Mouse (Mus musculus) heart, embryonic 11.5 days (tissue): ENCODE results near the gene Gpx7. TPM values are rescaled to one million over a fixed set of nuclear protein-coding genes. Genes with fewer than 3 reads are reported as not detected.

Experiments used
- ATAC-seq: fragments of 200-750 bp; cut with Nextera tagmentation; replicated peaks from 2 replicates; pipeline ENCODE4 v1.8.0; 2017; ENCODE audit warnings: moderate library complexity; ENCODE audit not compliant: insufficient number of reproducible peaks, low FRiP score, low TSS enrichment
- H3K27ac ChIP-seq: fragments of 300-500 bp; sonication (generic); 2 replicates; pipeline ENCODE4 v1.5.1; 2014; ENCODE audit warnings: mild to moderate bottlenecking, low read depth, low read length
- H3K27me3 ChIP-seq: fragments of 300-500 bp; sonication (generic); 2 replicates; pipeline ENCODE4 v1.6.1; 2014; ENCODE audit warnings: mild to moderate bottlenecking, low read length, mixed read lengths; ENCODE audit not compliant: control insufficient read depth, insufficient read depth
- H3K36me3 ChIP-seq: fragments of 300-500 bp; sonication (generic); 2 replicates; pipeline ENCODE4 v1.6.1; 2014; ENCODE audit warnings: mild to moderate bottlenecking, low read length, moderate library complexity, mixed read lengths; ENCODE audit not compliant: control insufficient read depth, insufficient read depth
- H3K4me1 ChIP-seq: fragments of 300-500 bp; sonication (generic); 2 replicates; pipeline ENCODE4 v1.6.1; 2014; ENCODE audit warnings: low read length; ENCODE audit not compliant: control insufficient read depth, insufficient read depth
- H3K4me2 ChIP-seq: fragments of 300-500 bp; sonication (generic); 2 replicates; pipeline ENCODE4 v1.6.1; 2014; ENCODE audit warnings: mild to moderate bottlenecking, moderate library complexity
- H3K4me3 ChIP-seq: fragments of 300-500 bp; sonication (generic); 2 replicates; pipeline ENCODE4 v1.5.1; 2014; ENCODE audit warnings: low read depth, low read length
- H3K9ac ChIP-seq: fragments of 300-500 bp; sonication (generic); 2 replicates; pipeline ENCODE4 v1.6.1; 2014; ENCODE audit warnings: mild to moderate bottlenecking, low read depth, low read length, moderate library complexity
- H3K9me3 ChIP-seq: fragments of 300-500 bp; sonication (generic); replicated peaks from 2 replicates; pipeline ENCODE4 v1.6.1; 2016; ENCODE audit warnings: low read length; ENCODE audit not compliant: control insufficient read depth
- WGBS: fragments of 180-500 bp; shearing (Covaris S2); extraction: QIAGEN DNeasy Blood & Tissue Kit; methylation state at CpG from one replicate; pipeline ENCODE4 v1.1.7; 2014; ENCODE audit not compliant: insufficient replicate concordance; 5-methylcytosine and 5-hydroxymethylcytosine counted together
- polyA plus RNA-seq: library from polyadenylated mRNA; unstranded; fragments of >200 nt; fragmentation: Nextera tagmentation; extraction: Ambion mirVana; gene quantifications from 2 replicates; pipeline ENCODE4 v1.2.1, GENCODE M21; 2014

Gpx7 gene
- polyA plus RNA-seq, 1 experiment from 2014 or later = 60.8 TPM

DNA sequence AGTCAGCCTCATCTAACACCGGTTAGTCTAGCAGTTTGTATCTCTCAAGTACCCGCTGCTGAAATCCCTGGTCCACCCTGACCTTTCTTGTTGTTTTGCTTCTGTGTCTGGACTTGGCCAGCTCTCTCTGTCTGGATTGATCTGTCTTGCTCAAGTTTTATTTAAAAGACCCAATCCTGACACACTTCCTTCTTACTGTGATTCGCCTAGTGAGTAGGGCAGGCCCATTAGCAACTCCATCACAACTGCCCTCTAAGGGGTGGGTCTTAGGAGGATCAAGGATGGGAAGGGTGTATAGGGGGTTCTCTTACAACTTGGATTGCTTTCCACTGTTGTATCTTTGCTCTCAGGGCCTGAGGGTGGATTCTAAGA, 1.0 kb downstream of the Gpx7 start:
- Histone ChIP-seq H3K27me3 (no peaks in the 10 kb centered on the region), H3K9me3 (no peaks in the 10 kb centered on the region), H3K27ac (peak overlapping the region; percentile 79), H3K9ac (peak overlapping the region; percentile 85), H3K36me3 (no peaks in the 10 kb centered on the region), H3K4me3 (peak overlapping the region; percentile 47), H3K4me1 (peaks cover 8% of the 10 kb centered on the region), H3K4me2 (peak overlapping the region; percentile 80)
- ATAC-seq = peak; percentile 35; the same call in 1 of the 2 replicates
- WGBS = 53% methylated on average over 3 of the region's 3 CpGs

DNA sequence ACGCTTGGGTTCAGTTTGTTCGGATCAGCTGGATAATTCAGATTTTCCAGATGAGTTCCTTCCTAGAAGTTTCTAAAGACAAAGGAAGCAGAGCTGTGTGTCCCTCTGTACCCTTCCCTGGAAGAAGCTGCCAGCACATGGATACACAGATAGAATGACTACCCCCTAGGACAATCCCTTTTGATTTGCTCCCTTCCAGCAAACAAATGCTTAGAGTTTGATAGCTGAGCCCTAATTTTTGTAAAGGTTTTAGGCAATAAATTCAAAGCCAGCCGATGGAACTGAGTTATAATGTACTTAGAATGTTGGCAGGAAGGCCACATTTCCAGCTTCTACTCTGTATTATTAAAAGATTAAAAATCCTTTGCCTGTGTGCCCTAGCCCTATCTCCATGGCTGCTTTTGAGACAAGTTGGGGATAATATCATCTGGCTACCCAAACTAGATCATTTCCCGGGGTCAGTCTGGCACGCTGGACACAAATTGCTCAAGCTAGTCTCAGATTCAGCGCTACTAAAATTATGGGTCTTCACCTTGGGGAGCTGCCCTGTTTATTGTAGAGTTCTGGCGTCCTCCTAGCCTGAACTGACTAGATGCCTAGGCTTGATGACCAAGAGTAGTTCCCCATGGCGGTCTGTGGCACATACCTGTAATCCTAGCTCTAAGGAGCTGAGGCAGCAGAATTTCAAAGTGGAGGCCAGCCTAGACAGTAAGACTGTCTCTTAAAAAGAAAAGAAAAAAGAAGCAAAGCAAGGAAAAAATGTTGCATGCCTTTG, 2.7 kb downstream of the Gpx7 start:
- no peaks in the 10 kb centered on the region for H3K36me3 ChIP-seq
- no peak overlapping the region for H3K4me2 ChIP-seq
- peaks cover 8% of the 10 kb centered on the region for H3K4me1 ChIP-seq
- ATAC-seq = no peak
- no peaks in the 10 kb centered on the region for H3K9me3 ChIP-seq
- H3K27ac ChIP-seq = no peak overlapping the region
- no peaks in the 10 kb centered on the region for H3K27me3 ChIP-seq
- H3K4me3 ChIP-seq = no peak overlapping the region
- H3K9ac ChIP-seq = no peak overlapping the region
- 87% methylated on average over 8 of the region's 8 CpGs for WGBS

DNA sequence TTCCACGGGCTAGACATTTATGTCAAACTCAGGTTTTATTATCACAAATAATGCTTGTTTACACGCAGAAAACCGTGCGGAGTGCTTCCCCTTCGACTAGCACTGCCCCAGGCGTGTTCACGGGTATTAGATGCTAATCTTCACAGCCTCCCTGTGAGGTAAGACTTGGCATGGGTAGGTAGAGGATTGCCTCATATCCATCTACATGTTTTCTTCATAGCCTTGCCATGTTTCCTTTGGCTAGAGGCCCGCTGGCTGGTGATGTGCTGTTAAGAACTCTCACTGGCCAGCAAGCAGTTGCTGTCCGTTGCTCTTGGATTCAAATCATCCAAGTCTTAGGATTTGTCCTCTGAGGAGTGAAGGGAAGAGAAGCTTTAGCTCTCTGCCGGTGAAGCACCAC, 6.4 kb downstream of the Gpx7 start:
- Histone ChIP-seq H3K9me3 (no peaks in the 10 kb centered on the region), H3K27me3 (no peaks in the 10 kb centered on the region), H3K4me2 (no peak overlapping the region), H3K4me3 (no peak overlapping the region), H3K9ac (no peak overlapping the region), H3K4me1 (no peaks in the 10 kb centered on the region), H3K27ac (no peak overlapping the region), H3K36me3 (no peaks in the 10 kb centered on the region)
- 83% methylated on average over 10 of the region's 10 CpGs for WGBS
- no peak for ATAC-seq

DNA sequence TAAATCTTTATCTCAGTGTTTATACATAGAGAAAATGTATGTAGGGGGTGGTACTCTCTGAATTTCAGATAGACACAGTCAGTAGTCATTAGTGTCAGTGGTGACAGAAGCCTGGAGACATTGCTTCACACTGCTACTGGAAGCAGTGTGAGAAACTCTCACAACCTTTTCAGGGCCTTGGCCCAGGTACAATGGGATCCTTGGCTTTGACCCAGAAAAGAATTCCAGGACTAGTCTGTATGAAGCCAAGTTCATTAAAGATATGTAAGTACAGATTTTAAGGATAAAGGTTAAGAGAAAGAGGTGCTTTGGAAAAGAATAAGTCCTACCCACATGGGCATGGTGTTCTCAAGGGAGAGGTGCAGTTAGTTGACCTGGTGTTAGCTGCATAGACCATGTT, 12.5 kb downstream of the Gpx7 start:
- no peak overlapping the region for H3K9ac ChIP-seq
- H3K4me1 ChIP-seq = 0 out of 2 replicates have a peak, but pooled peaks cover 3% of the 10 kb centered on the region
- H3K9me3 ChIP-seq = no peaks in the 10 kb centered on the region
- no peak overlapping the region for H3K4me2 ChIP-seq
- no peak overlapping the region for H3K27ac ChIP-seq
- H3K36me3 ChIP-seq = no peaks in the 10 kb centered on the region
- ATAC-seq = no peak
- no peaks in the 10 kb centered on the region for H3K27me3 ChIP-seq
- H3K4me3 ChIP-seq = no peak overlapping the region

DNA sequence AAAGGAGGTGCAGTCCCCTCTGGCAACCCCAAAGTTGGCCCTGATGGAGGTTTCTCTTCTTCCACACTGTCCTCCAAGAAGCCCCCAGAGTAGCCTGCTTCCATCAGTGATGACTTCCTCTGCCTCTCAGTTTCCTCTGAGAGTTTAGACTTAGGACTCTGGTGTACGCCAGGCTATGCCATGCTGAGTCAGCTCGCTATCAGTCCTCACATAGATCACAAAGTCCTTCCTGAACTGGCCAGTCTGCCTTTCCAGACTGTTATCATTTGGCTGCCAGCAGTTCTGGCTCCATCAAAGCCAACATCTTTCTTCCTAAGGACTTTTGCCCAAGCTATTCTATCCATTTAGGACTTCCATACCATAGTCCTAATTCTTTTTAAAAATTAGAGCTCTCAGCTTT, 14.2 kb downstream of the Gpx7 start:
- no peaks in the 10 kb centered on the region for H3K9me3 ChIP-seq
- H3K4me3 ChIP-seq = no peak overlapping the region
- H3K9ac ChIP-seq = no peak overlapping the region
- H3K27me3 ChIP-seq = no peaks in the 10 kb centered on the region
- no peak overlapping the region for H3K27ac ChIP-seq
- no peak for ATAC-seq
- H3K4me2 ChIP-seq = no peak overlapping the region
- WGBS = 36% methylated on average over 2 of the region's 2 CpGs
- H3K36me3 ChIP-seq = no peaks in the 10 kb centered on the region
- 0 out of 2 replicates have a peak, but pooled peaks cover 11% of the 10 kb centered on the region for H3K4me1 ChIP-seq

DNA sequence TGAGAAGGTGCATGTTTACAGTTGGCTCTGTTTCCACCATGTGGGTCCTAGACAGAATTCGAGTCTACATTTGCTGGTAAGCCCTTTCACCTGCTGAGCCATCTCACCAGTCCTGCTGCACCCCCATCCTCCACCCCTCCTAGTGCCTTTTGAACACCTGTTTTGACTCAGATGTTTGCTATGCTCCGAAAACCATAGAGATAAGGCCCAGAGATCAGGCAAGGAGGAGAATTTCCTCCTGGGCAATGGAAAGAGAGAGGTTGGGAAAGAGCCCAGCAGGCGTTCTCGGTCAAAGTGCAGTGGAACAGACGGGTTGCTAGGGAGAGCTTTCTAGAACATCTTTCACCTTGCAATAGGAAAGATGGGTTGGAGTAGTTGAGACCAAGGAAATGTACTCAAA, 15.6 kb downstream of the Gpx7 start:
- H3K4me1 ChIP-seq = 0 out of 2 replicates have a peak, but pooled peaks cover 11% of the 10 kb centered on the region
- H3K9me3 ChIP-seq = no peaks in the 10 kb centered on the region
- ATAC-seq = no peak
- H3K4me2 ChIP-seq = no peak overlapping the region
- H3K27me3 ChIP-seq = no peaks in the 10 kb centered on the region
- no peak overlapping the region for H3K4me3 ChIP-seq
- no peaks in the 10 kb centered on the region for H3K36me3 ChIP-seq
- H3K9ac ChIP-seq = no peak overlapping the region
- H3K27ac ChIP-seq = no peak overlapping the region
- 67% methylated on average over 5 of the region's 5 CpGs for WGBS

DNA sequence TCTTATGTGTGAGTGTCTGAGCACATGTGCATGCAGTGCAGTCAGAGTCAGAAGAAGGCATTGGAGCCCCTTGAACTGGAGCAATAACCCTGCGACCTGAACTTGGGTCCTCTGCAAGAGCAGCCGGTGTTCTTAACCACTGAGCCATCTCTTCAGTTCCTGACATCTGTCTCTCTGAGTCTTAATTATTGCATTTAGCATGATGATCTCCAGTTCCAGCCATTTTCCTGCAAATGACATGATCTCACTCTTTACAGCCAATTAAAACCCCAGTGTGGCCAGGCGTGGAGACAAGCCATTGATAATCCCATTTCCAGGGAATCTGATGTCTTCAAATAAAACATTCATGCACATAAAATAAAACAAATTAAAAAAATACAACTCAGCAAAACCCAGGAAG, 18.0 kb downstream of the Gpx7 start:
- no peaks in the 10 kb centered on the region for H3K36me3 ChIP-seq

DNA sequence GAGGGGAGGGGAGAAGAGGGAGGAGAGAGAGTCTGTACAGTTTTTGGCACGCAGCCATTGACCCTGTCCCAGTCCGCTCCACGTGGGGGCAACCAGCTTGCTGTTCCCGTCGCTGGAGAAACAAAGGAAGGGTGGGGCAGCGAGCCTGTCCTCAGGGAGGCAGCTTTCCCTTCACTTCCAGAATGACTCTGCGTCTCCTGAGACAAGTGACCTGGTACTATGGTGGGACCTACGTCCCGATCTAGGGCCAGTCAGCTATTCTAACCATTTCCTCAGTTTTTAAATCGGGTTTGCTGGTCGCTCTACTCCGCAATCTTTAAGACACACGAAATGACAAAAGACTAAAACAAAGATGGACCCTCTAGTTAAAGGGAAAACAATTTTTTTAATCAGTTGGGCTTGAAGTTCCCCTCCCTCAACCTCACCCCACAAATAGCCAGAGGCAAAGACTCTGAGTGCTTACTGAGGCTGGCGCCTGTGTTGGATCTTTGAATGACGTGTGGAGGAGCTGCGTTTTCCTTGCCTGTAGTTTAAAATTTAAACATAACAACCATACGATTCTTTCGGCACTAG, 19.0 kb downstream of the Gpx7 start:
- peaks cover 4% of the 10 kb centered on the region; the same call in 1 of the 2 replicates for H3K27me3 ChIP-seq
- ATAC-seq = peak; percentile 68
- peak overlapping the region; percentile 34 for H3K4me3 ChIP-seq
- no peaks in the 10 kb centered on the region for H3K36me3 ChIP-seq
- peak overlapping the region; percentile 74 for H3K9ac ChIP-seq
- peak overlapping the region; percentile 70 for H3K4me2 ChIP-seq
- H3K9me3 ChIP-seq = no peaks in the 10 kb centered on the region
- peak overlapping the region; percentile 81 for H3K27ac ChIP-seq
- WGBS = 8% methylated on average over 18 of the region's 18 CpGs
- 0 out of 2 replicates have a peak, but pooled peaks cover 11% of the 10 kb centered on the region for H3K4me1 ChIP-seq

More for the DNA sequence above, 18.0 kb downstream of the Gpx7 start:
- no peak for ATAC-seq
- H3K9me3 ChIP-seq = no peaks in the 10 kb centered on the region
- H3K9ac ChIP-seq = no peak overlapping the region
- 77% methylated on average over 3 of the region's 3 CpGs for WGBS
- H3K27me3 ChIP-seq = peaks cover 4% of the 10 kb centered on the region; the same call in 1 of the 2 replicates
- no peak overlapping the region for H3K4me3 ChIP-seq
- 0 out of 2 replicates have a peak, but pooled peaks cover 11% of the 10 kb centered on the region for H3K4me1 ChIP-seq
- H3K4me2 ChIP-seq = no peak overlapping the region
- H3K27ac ChIP-seq = no peak overlapping the region
